Mouse (Mus musculus) heart, postnatal 14 days (tissue): Measurements from ENCODE around the gene Pdyn. TPM values are rescaled to one million over a fixed set of nuclear protein-coding genes. Genes with fewer than 3 reads are reported as not detected.

Experiments
- DNase-seq, 2 experiments: peaks; one replicate each; pipeline ENCODE4 v3.0.0; 2021 to 2022
- intact Hi-C: fragments of 180-260 bp; cut with DNase I; formaldehyde crosslinking; loops from one replicate; pipeline ENCODE4 v1.15.1; 2025
- total RNA-seq, 2 experiments: library from RNA; stranded (reverse); gene quantifications; 2 replicates each; pipeline ENCODE4 v1.2.3; 2021

Pdyn gene
- total RNA-seq, 2 experiments from 2014 or later, result not detected

GRCm38 (mm10) chr2:129658796-129659195 lies 40.8 kb downstream of the Pdyn start:
- no peak for DNase-seq
- intact Hi-C loops, result no loop called here

GRCm38 (mm10) chr2:129655033-129655432 lies 44.6 kb downstream of the Pdyn start:
- intact Hi-C loops, result no loop called here
- DNase-seq, result no peak

GRCm38 (mm10) chr2:129654233-129654950 lies 45.3 kb downstream of the Pdyn start:
- intact Hi-C loops, result no loop called here
- no peak for DNase-seq

DNA sequence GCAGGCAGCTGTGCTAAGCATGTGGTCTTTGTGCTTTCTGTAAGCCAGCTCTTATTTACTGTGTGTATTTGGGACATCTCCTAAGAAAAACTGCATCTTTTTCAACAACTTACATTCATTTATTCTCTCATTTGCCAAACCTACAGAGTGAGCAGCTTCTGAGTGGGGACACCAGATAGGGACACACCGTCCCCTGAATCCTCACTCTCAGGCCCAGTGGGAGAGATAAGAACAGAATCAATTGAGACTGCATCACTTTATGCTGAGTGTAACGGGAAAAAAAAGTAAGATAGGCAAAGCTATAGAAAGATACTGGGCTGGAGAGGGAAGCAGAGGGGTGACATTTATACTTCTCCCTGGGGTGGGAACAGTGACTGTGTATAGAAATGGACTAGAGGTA lies 46.0 kb downstream of the Pdyn start:
- no peak for DNase-seq
- intact Hi-C loops, result no loop called here

DNA sequence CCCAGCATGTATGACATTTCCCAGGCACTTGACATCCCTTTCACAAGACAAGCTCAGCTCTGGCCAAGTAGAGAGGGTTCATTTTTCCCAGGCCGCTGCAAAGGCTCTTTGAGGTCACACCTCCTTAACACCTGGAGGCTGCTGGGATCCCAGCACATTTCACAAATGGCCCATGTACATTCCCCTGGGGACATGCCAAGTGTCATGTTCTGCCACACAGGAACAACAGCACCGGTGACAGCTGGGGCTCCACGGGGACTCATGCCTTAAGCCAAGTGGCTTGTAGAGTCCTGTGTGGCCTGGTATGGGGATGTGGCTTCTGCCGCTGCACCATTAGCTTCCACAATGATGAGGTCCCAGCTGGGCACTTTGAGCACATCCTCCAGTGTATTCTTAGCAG lies 47.0 kb downstream of the Pdyn start:
- DNase-seq, result peak; percentile 17 to 37
- intact Hi-C loops, result no loop called here

Other genes starting within 250 kb of the Pdyn start
- gene F830045P16Rik, start 163.2 kb downstream of the Pdyn start, total RNA-seq, result under 1 TPM; 0.14 to 0.15 TPM
- 10 to 100 TPM; 27.1 to 28.7 TPM for gene Sirpa, start 107.0 kb downstream of the Pdyn start, total RNA-seq
- gene Stk35, start 100.7 kb upstream of the Pdyn start, total RNA-seq, result 10 to 100 TPM; 13.9 to 14.3 TPM